Mouse (Mus musculus) forebrain, embryonic 16.5 days (tissue): ENCODE results near the gene Mettl16. TPM values are rescaled to one million over a fixed set of nuclear protein-coding genes. Genes with fewer than 3 reads are reported as not detected.

Experiments
- ATAC-seq: fragments of 200-750 bp; cut with Nextera tagmentation; 2 replicates; pipeline ENCODE4 v1.8.0; 2017; ENCODE audit warnings: mild to moderate bottlenecking, moderate library complexity
- H3K27ac ChIP-seq: fragments of 300-500 bp; sonication (generic); 2 replicates; pipeline ENCODE4 v1.5.1; 2014; ENCODE audit warnings: low read length, control low read depth
- H3K27me3 ChIP-seq: fragments of 300-500 bp; sonication (generic); replicated peaks from 2 replicates; pipeline ENCODE4 v1.6.1; 2014; ENCODE audit warnings: low read length; ENCODE audit not compliant: control insufficient read depth, insufficient read depth
- H3K36me3 ChIP-seq: fragments of 300-500 bp; sonication (generic); 2 replicates; pipeline ENCODE4 v1.6.1; 2014; ENCODE audit not compliant: control insufficient read depth, insufficient read depth
- H3K4me1 ChIP-seq: fragments of 300-500 bp; sonication (generic); replicated peaks from 2 replicates; pipeline ENCODE4 v1.6.1; 2014; ENCODE audit warnings: low read length; ENCODE audit not compliant: control insufficient read depth, insufficient read depth
- H3K4me2 ChIP-seq: fragments of 300-500 bp; sonication (generic); 2 replicates; pipeline ENCODE4 v1.6.1; 2014; ENCODE audit warnings: mild to moderate bottlenecking, low read length, control low read depth
- H3K4me3 ChIP-seq: fragments of 300-500 bp; sonication (generic); replicated peaks from 2 replicates; pipeline ENCODE4 v1.5.1; 2014; ENCODE audit warnings: mild to moderate bottlenecking, low read length, control low read depth
- H3K9ac ChIP-seq: fragments of 300-500 bp; sonication (generic); replicated peaks from 2 replicates; pipeline ENCODE4 v1.6.1; 2014; ENCODE audit warnings: low read depth, low read length, control low read depth
- H3K9me3 ChIP-seq: fragments of 300-500 bp; sonication (generic); 2 replicates; pipeline ENCODE4 v1.6.1; 2016; ENCODE audit warnings: low read length; ENCODE audit not compliant: control insufficient read depth
- WGBS: fragments of 180-500 bp; shearing (Covaris S2); extraction: QIAGEN DNeasy Blood & Tissue Kit; methylation state at CpG from one replicate; pipeline ENCODE4 v1.1.7; 2014; 5-methylcytosine and 5-hydroxymethylcytosine counted together
- polyA plus RNA-seq: library from polyadenylated mRNA; unstranded; fragments of >200 nt; fragmentation: Nextera tagmentation; extraction: Ambion mirVana; gene quantifications from 2 replicates; pipeline ENCODE4 v1.2.1, GENCODE M21; 2015

The Mettl16 gene
- polyA plus RNA-seq, 1 experiment from 2014 or later: 58.7 TPM

- Histone ChIP-seq H3K4me1 (no peaks in the 10 kb centered on the region; the same call in 1 of the 2 replicates), H3K27me3 (no peaks in the 10 kb centered on the region), H3K4me2 (no peak overlapping the region), H3K36me3 (no peaks in the 10 kb centered on the region), H3K9me3 (no peaks in the 10 kb centered on the region), H3K4me3 (no peak overlapping the region), H3K27ac (no peak overlapping the region), H3K9ac (no peak overlapping the region)
- ATAC-seq: no peak
- 93% methylated on average over 13 of the region's 13 CpGs for WGBS
Observed at GRCm38 (mm10) chr11:74749241-74749640, 21.4 kb upstream of the Mettl16 start.

- H3K4me2 ChIP-seq: no peak overlapping the region
- H3K27ac ChIP-seq: no peak overlapping the region
- WGBS: 66% methylated on average over 7 of the region's 7 CpGs
- H3K9me3 ChIP-seq: no peaks in the 10 kb centered on the region
- H3K9ac ChIP-seq: no peak overlapping the region
- no peak for ATAC-seq
- H3K4me3 ChIP-seq: no peak overlapping the region
- no peaks in the 10 kb centered on the region for H3K36me3 ChIP-seq
- no peaks in the 10 kb centered on the region; the same call in 1 of the 2 replicates for H3K4me1 ChIP-seq
- no peaks in the 10 kb centered on the region for H3K27me3 ChIP-seq
Observed at GRCm38 (mm10) chr11:74750662-74751351, 19.8 kb upstream of the Mettl16 start.

GRCm38 (mm10) chr11:74751352-74752066 is 19.1 kb upstream of the Mettl16 start:
- Histone ChIP-seq H3K9me3 (no peaks in the 10 kb centered on the region), H3K4me3 (no peak overlapping the region), H3K4me2 (no peak overlapping the region), H3K9ac (no peak overlapping the region), H3K4me1 (no peaks in the 10 kb centered on the region; the same call in 1 of the 2 replicates), H3K27ac (peak overlapping the region; percentile 2; the same call in 1 of the 2 replicates), H3K36me3 (no peaks in the 10 kb centered on the region), H3K27me3 (no peaks in the 10 kb centered on the region)
- peak; percentile 63 for ATAC-seq
- 7% methylated on average over 9 of the region's 9 CpGs for WGBS

GRCm38 (mm10) chr11:74756631-74757030 is 14.0 kb upstream of the Mettl16 start:
- H3K4me3 ChIP-seq: no peak overlapping the region
- ATAC-seq: no peak
- WGBS: 66% methylated on average over 2 of the region's 2 CpGs

GRCm38 (mm10) chr11:74761011-74761705 is 9.5 kb upstream of the Mettl16 start:
- Histone ChIP-seq H3K27me3 (no peaks in the 10 kb centered on the region), H3K27ac (no peak overlapping the region), H3K36me3 (no peaks in the 10 kb centered on the region), H3K9ac (no peak overlapping the region), H3K4me1 (no peaks in the 10 kb centered on the region), H3K4me3 (no peak overlapping the region), H3K4me2 (no peak overlapping the region), H3K9me3 (no peaks in the 10 kb centered on the region)
- no peak for ATAC-seq
- 78% methylated on average over 12 of the region's 12 CpGs for WGBS

More at GRCm38 (mm10) chr11:74756631-74757030, 14.0 kb upstream of the Mettl16 start:
- H3K27me3 ChIP-seq: no peaks in the 10 kb centered on the region
- no peak overlapping the region for H3K4me2 ChIP-seq
- no peaks in the 10 kb centered on the region for H3K4me1 ChIP-seq
- H3K36me3 ChIP-seq: no peaks in the 10 kb centered on the region
- H3K9me3 ChIP-seq: no peaks in the 10 kb centered on the region
- H3K27ac ChIP-seq: no peak overlapping the region
- H3K9ac ChIP-seq: no peak overlapping the region

GRCm38 (mm10) chr11:74763960-74764625 is 6.5 kb upstream of the Mettl16 start:
- Histone ChIP-seq H3K4me3 (no peak overlapping the region), H3K9ac (no peak overlapping the region), H3K4me2 (no peak overlapping the region), H3K27me3 (no peaks in the 10 kb centered on the region), H3K36me3 (no peaks in the 10 kb centered on the region), H3K4me1 (no peaks in the 10 kb centered on the region), H3K9me3 (no peaks in the 10 kb centered on the region), H3K27ac (no peak overlapping the region)
- WGBS: 82% methylated on average over 10 of the region's 10 CpGs
- no peak for ATAC-seq

GRCm38 (mm10) chr11:74767469-74767868 is 3.2 kb upstream of the Mettl16 start:
- H3K27ac ChIP-seq: no peak overlapping the region
- no peak overlapping the region for H3K9ac ChIP-seq
- WGBS: 93% methylated on average over 4 of the region's 4 CpGs
- H3K4me2 ChIP-seq: no peak overlapping the region
- H3K9me3 ChIP-seq: no peaks in the 10 kb centered on the region
- ATAC-seq: no peak
- no peaks in the 10 kb centered on the region for H3K27me3 ChIP-seq
- no peaks in the 10 kb centered on the region for H3K36me3 ChIP-seq
- H3K4me1 ChIP-seq: peaks cover 14% of the 10 kb centered on the region
- H3K4me3 ChIP-seq: no peak overlapping the region

GRCm38 (mm10) chr11:74768045-74768444 is 2.6 kb upstream of the Mettl16 start:
- Histone ChIP-seq H3K4me2 (no peak overlapping the region), H3K9me3 (no peaks in the 10 kb centered on the region), H3K4me1 (peaks cover 15% of the 10 kb centered on the region), H3K36me3 (no peaks in the 10 kb centered on the region), H3K4me3 (no peak overlapping the region), H3K27me3 (no peaks in the 10 kb centered on the region), H3K27ac (no peak overlapping the region), H3K9ac (no peak overlapping the region)
- ATAC-seq: no peak
- WGBS: 41% methylated on average over 6 of the region's 6 CpGs

GRCm38 (mm10) chr11:74770037-74770436 is 593 bp upstream of the Mettl16 start:
- H3K4me1 ChIP-seq: peaks cover 15% of the 10 kb centered on the region
- ATAC-seq: no peak
- H3K27me3 ChIP-seq: no peaks in the 10 kb centered on the region
- 77% methylated on average over 9 of the region's 9 CpGs for WGBS
- H3K36me3 ChIP-seq: peaks cover 13% of the 10 kb centered on the region; the same call in 1 of the 2 replicates
- H3K27ac ChIP-seq: peak overlapping the region; percentile 84
- H3K4me2 ChIP-seq: peak overlapping the region; percentile 58
- peak overlapping the region; percentile 80 for H3K4me3 ChIP-seq
- H3K9ac ChIP-seq: peak overlapping the region; percentile 81
- no peaks in the 10 kb centered on the region for H3K9me3 ChIP-seq
